Mouse (Mus musculus): ENCODE results near the gene Myl10.
"Not testable (repeated sequence)": the region's sequence is repeated elsewhere in the genome, so short reads cannot be mapped to it uniquely, and the experiment has no call there.

Gene Myl10

DNA sequence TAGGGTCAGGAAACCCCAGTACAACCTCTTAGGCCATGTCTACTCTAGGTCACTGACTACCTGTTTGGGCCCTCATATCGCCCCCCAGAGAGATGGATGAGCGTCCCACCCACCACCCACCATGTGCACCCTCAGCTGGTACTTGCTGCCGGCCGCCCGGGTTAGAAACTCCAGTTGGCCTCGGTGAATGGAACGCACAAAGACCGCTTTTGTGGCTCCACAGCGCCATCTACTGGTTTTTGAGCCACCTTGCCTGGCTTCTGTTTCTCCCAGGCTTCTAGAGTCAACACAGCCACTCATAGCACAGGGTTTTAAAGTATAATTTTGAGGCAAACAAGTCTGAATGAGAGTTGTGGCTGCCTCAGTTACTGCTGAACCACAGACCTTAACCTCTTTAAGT, 13.9 kb downstream of the Myl10 start:
- DNase-seq = peak; percentile 78

- no peak for DNase-seq
Measured at GRCm38 (mm10) chr5:136708116-136708515, 15.2 kb downstream of the Myl10 start.

- DNase-seq = no peak
Measured at GRCm38 (mm10) chr5:136710742-136711141, 17.8 kb downstream of the Myl10 start.

DNA sequence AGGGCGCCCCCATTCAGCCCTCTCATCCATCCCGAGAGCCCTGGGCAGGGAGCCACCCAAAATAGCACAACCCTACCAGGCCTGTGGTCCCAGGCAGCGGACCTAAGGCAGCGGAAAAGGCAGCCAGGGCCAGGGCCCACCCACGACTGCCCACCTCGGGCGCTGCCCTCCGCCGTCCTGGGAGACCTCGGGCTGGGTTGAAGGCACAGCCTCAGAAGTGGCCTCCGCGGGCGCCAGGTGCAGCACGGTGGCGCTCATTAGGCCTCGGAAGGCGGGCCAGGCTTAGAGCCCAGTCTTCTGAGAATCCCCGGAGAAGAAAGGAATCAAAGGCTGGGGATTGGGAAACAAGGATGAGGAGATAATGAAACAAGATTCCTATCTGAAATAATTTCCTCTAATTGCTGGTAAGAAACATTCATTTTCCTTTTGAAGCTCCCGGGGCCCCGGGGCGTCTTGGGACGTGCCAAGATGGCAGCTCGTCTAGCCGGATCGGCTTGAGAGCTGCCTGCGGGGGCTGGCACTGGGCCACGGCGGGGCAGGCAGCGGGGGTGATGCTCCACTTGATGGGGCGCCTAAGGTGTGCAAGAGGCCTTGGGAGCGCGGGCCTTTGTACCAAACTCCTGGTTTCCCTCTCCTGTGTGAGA, 21.4 kb downstream of the Myl10 start:
- DNase-seq = peak; percentile 13

DNA sequence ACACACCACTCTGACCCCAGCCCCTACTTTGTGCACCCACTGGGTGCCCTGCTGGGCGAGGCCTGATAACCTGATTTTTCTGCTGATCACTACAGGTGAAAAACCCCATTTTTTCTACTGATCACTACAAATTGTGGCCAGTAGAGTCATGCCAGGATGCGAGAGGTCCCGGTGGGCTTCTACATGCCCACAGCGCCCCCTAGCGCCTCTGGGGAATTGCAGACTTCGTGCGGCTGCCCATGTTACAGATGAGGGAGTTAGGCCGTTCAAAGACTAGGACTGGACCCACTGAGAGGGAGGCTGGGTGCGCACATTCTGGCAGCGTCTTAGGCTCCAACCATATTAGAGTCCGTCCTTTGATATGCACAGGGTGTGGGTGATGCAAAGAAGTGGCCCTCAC, 21.9 kb downstream of the Myl10 start:
- peak; percentile 27 for DNase-seq

- no peak for DNase-seq
Measured at GRCm38 (mm10) chr5:136716696-136717572, 24.0 kb downstream of the Myl10 start.

DNA sequence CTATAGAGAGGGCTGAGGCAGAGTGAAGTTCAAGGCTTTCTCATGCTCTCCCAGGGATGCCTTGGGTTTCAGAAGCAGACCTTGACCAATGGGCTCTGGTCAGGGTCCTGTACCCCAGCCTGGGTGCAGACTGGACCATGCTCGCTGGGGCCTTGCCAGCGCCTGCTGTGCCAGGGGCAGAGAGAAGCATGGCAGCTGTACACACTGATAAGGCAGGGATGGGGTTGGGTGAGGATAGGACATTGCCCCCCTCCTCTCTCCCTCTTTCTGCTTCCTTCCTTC, 24.6 kb downstream of the Myl10 start:
- DNase-seq = no peak

DNA sequence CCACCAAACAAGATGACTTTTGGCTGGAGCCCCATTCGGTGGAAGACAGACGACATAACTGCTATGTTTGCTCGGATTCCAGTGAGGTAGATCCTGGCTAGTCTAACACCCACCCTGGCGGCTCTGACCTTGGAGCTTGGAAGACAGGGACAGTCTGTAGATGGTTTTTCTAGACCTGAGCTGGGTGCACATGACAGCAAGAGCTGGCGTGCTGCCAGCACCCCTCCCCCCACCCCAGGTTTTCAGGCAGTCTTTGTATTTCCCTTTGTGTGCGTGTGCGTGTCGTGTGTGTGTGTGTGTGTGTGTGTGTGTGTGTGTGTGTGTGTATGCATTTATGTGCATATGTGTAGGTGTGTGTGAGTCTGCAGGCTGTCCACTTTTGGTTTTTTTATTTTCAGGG, 25.7 kb downstream of the Myl10 start:
- DNase-seq = no peak

DNA sequence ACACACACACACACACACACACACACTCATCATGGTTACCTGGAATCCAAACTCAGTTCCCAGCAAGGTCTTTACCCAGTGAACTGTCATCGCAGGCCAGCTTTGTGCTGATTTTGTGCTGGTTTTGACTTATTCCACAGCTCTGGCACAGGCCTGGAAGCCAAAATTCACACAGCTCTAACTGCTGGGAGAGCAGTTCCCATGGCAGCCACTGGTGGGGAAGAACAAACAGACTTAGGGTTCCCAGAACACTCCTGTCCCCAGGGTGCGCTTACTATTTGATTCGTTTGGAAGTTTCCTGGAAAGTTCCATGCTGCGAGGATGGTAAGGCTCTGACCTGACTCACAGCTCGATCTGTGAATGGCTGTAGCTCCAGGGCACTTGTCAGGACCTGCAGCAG, 28.6 kb downstream of the Myl10 start:
- DNase-seq = no peak

GRCm38 (mm10) chr5:136726271-136726670, 33.3 kb downstream of the Myl10 start:
- not testable (repeated sequence) for DNase-seq

DNA sequence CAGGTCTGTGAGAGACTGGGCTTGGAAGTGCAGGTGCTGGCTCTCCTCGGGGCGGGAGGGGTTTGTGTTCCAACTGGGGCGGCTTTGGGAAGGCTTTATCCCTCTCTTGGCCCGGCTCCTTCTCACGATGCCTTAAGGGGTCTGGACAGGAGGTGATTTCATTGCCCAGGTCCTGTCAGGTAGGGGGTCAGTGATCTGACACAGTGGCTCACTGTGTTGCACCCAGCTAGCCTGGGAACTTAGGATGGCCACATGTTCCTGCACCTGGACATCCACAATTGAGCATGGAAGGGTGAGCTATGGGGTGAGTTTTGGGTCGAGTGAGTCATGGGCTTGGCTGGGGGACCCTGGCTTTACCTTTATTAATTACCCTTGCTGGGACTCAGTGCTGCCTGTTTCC, 46.0 kb downstream of the Myl10 start:
- DNase-seq = no peak

DNA sequence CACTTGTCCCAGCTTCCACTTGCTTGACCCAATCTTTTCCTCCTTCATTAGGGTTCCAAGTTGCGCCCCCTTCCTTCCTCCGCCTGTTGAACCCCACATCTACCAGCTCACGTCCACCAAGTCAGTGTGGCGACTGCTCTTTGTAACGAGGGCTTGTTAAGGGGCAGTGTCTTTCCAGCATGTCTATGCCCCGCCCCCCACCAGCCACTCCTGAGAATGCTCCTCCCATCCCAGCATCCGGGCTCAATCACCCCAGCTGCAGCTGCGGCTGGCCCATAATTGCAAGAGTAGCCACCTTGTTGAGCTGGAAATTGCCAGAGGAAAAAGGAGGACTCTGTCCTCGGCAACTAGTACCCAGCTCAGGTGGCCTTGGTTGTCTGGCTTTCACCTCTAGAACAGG, 53.6 kb downstream of the Myl10 start:
- no peak for DNase-seq
